Comparison of ENCODE assay signal across 8 mouse cellular contexts in genomic region chr9:113931375-113932099, GRCm38 (mm10). TPM values are rescaled to one million over a fixed set of nuclear protein-coding genes. Genes with fewer than 3 reads are reported as not detected.
A peak's percentile ranks its signal among the peaks of the same experiment; 100 is the strongest.
DNase-seq lines count a peak whose midpoint lies in the region; ATAC-seq and TF ChIP-seq lines count a peak whose summit lies in the region.

No protein-coding gene starts in this region.

- peak overlapping the region; percentile 92 for H3K9ac ChIP-seq in MEL (ENCODE audit: control insufficient read depth, low read depth, low read length, poor library complexity, severe bottlenecking)
- peak overlapping the region; percentile 96 for H3K9ac ChIP-seq in forebrain, embryonic 12.5 days
- H3K9ac ChIP-seq in midbrain, embryonic 14.5 days (replicated peaks; ENCODE audit: low read length) = peak overlapping the region; percentile 91

- under 1% methylated on average over 74 of the region's 91 CpGs for WGBS in bone marrow, adult 2 months
- WGBS in forebrain, embryonic 12.5 days = under 1% methylated on average over 72 of the region's 91 CpGs
- 3% methylated on average over 91 of the region's 91 CpGs for WGBS in limb, embryonic 10.5 days
- WGBS in midbrain, embryonic 14.5 days = 0% methylated on average over 76 of the region's 91 CpGs

- H3K27ac ChIP-seq in MEL (ENCODE audit: control insufficient read depth, low read depth, low read length) = peak overlapping the region; percentile 77
- H3K27ac ChIP-seq in bone marrow, adult 2 months (ENCODE audit: control insufficient read depth, insufficient read depth, low read depth, low read length, poor library complexity) = peak overlapping the region; percentile 92
- H3K27ac ChIP-seq in forebrain, embryonic 12.5 days = peak overlapping the region; percentile 91
- H3K27ac ChIP-seq in limb, embryonic 10.5 days = peak overlapping the region; percentile 94
- peak overlapping the region; percentile 87 for H3K27ac ChIP-seq in midbrain, embryonic 14.5 days (replicated peaks; ENCODE audit: low read depth, low read length)

- H3K79me2 ChIP-seq in MEL (ENCODE audit: control insufficient read depth, insufficient read depth, low read length, poor library complexity) = peaks cover 47% of the 10 kb centered on the region

- peaks cover 19 to 37% of the 10 kb centered on the region in 2 experiments for H3K4me1 ChIP-seq in MEL (ENCODE audit: control insufficient read depth in 1 of 2, insufficient read depth in 2 of 2, low read length in 2 of 2)
- peaks cover 1% of the 10 kb centered on the region; the same call in 1 of the 2 replicates for H3K4me1 ChIP-seq in bone marrow, adult 2 months (ENCODE audit: control insufficient read depth, insufficient read depth, low read length)
- H3K4me1 ChIP-seq in forebrain, embryonic 12.5 days = peaks cover 32% of the 10 kb centered on the region
- peaks cover 27% of the 10 kb centered on the region for H3K4me1 ChIP-seq in limb, embryonic 10.5 days
- H3K4me1 ChIP-seq in midbrain, embryonic 14.5 days (ENCODE audit: control insufficient read depth, insufficient read depth, low read length) = peaks cover 22% of the 10 kb centered on the region

- H3K4me2 ChIP-seq in forebrain, embryonic 12.5 days = peak overlapping the region; percentile 75
- peak overlapping the region; percentile 82 for H3K4me2 ChIP-seq in midbrain, embryonic 14.5 days (ENCODE audit: low read length)

- intact Hi-C loops in heart, postnatal 36 days (cut with DNase I) = no loop called here

- TF ChIP-seq EP300 in MEL (IDR thresholded peaks at IDR 0.05; ENCODE audit: low read depth in 1 of 2, low read length in 2 of 2) = no peak

- DNase-seq in MEL (ENCODE audit: low read depth, low spot score) = no peak
- DNase-seq in heart, postnatal 36 days = peak; percentile 25 to 50
- DNase-seq in limb, embryonic 10.5 days (ENCODE audit: low spot score) = peak; percentile 66
- peak; percentile 51 for DNase-seq in midbrain, embryonic 14.5 days
- peak; percentile 6 to 19 for DNase-seq in spleen, postnatal 36 days (ENCODE audit: low spot score in 2 of 2)

- TF ChIP-seq RAD21 in MEL (IDR thresholded peaks at IDR 0.05; ENCODE audit: low read depth, low read length) = no peak

- H3K27me3 ChIP-seq in MEL (ENCODE audit: control insufficient read depth in 1 of 2, insufficient read depth in 2 of 2, low read length in 2 of 2) = no peaks in the 10 kb centered on the region
- no peaks in the 10 kb centered on the region for H3K27me3 ChIP-seq in forebrain, embryonic 12.5 days
- no peaks in the 10 kb centered on the region for H3K27me3 ChIP-seq in limb, embryonic 10.5 days (ENCODE audit: low read depth, poor library complexity, severe bottlenecking)
- no peaks in the 10 kb centered on the region for H3K27me3 ChIP-seq in midbrain, embryonic 14.5 days (ENCODE audit: control insufficient read depth, insufficient read depth, low read length)

- H3K36me3 ChIP-seq in MEL (ENCODE audit: control insufficient read depth in 1 of 2, insufficient read depth in 2 of 2, low read length in 2 of 2) = peaks cover 3 to 46% of the 10 kb centered on the region in 2 experiments
- H3K36me3 ChIP-seq in forebrain, embryonic 12.5 days (replicated peaks) = no peaks in the 10 kb centered on the region
- H3K36me3 ChIP-seq in limb, embryonic 10.5 days = no peaks in the 10 kb centered on the region
- no peaks in the 10 kb centered on the region for H3K36me3 ChIP-seq in midbrain, embryonic 14.5 days (ENCODE audit: control insufficient read depth, insufficient read depth, low read length)

- peak; percentile 10; the same call in 1 of the 2 replicates for ATAC-seq in forebrain, embryonic 12.5 days (ENCODE audit: low FRiP score)
- peak; percentile 41 for ATAC-seq in midbrain, embryonic 14.5 days (ENCODE audit: low FRiP score, low TSS enrichment)
- ATAC-seq in granulocyte monocyte progenitor cell, adult 5-6 weeks (replicated peaks; ENCODE audit: poor library complexity, severe bottlenecking) = no peak

- no peaks in the 10 kb centered on the region for H3K9me3 ChIP-seq in MEL (replicated peaks; ENCODE audit: insufficient read depth, low read length)
- no peaks in the 10 kb centered on the region for H3K9me3 ChIP-seq in forebrain, embryonic 12.5 days
- H3K9me3 ChIP-seq in limb, embryonic 10.5 days (replicated peaks) = no peaks in the 10 kb centered on the region
- no peaks in the 10 kb centered on the region for H3K9me3 ChIP-seq in midbrain, embryonic 14.5 days (ENCODE audit: control insufficient read depth, low read length)

- TF ChIP-seq CTCF in MEL (IDR thresholded peaks at IDR 0.05 in 2 of 3, conservative IDR thresholded peaks at IDR 0.05 in 1 of 3; ENCODE audit: control insufficient read depth in 1 of 3, insufficient read depth in 1 of 3, low read depth in 2 of 3, low read length in 3 of 3, poor library complexity in 1 of 3, severe bottlenecking in 1 of 3) = no peak
- TF ChIP-seq CTCF in bone marrow, adult 2 months (IDR thresholded peaks at IDR 0.05; ENCODE audit: control insufficient read depth, insufficient read depth, low read length) = no peak

- peak overlapping the region; percentile 82 to 93 for H3K4me3 ChIP-seq in MEL (ENCODE audit: control insufficient read depth in 1 of 2, insufficient read depth in 1 of 2, low read depth in 2 of 2, low read length in 2 of 2)
- H3K4me3 ChIP-seq in bone marrow, adult 2 months (replicated peaks; ENCODE audit: control insufficient read depth, low read depth, low read length) = peak overlapping the region; percentile 78
- H3K4me3 ChIP-seq in forebrain, embryonic 12.5 days (replicated peaks) = peak overlapping the region; percentile 98
- peak overlapping the region; percentile 97 for H3K4me3 ChIP-seq in limb, embryonic 10.5 days
- peak overlapping the region; percentile 93 for H3K4me3 ChIP-seq in midbrain, embryonic 14.5 days (replicated peaks; ENCODE audit: low read depth, low read length)

- no peak for TF ChIP-seq POLR2A in MEL (IDR thresholded peaks at IDR 0.05; ENCODE audit: control insufficient read depth in 1 of 2, insufficient read depth in 1 of 2, low read depth in 1 of 2, low read length in 2 of 2, poor library complexity in 1 of 2)
- TF ChIP-seq POLR2A in bone marrow, adult 2 months (IDR thresholded peaks at IDR 0.05; ENCODE audit: borderline replicate concordance, control insufficient read depth, low read depth, low read length) = no peak; the same call in 1 of the 2 replicates

TF ChIP-seq in MEL, 35 proteins besides CTCF, POLR2A, EP300 and RAD21:
- peak; percentile 16; the same call in 1 of the 2 replicates for TF ChIP-seq MAZ (IDR thresholded peaks at IDR 0.05; ENCODE audit: low read depth, low read length)
- peak; percentile 56 for TF ChIP-seq SIN3A (IDR thresholded peaks at IDR 0.05; ENCODE audit: low read length)
- TF ChIP-seq MXI1 (IDR thresholded peaks at IDR 0.05; ENCODE audit: low read depth, low read length) = peak; percentile 61; the same call in 1 of the 2 replicates
- TF ChIP-seq MYC (IDR thresholded peaks at IDR 0.05; ENCODE audit: low read depth, low read length) = 0 out of 2 replicates have a peak, but pooled peaks have one; percentile 13
- TF ChIP-seq ZC3H11A (IDR thresholded peaks at IDR 0.05; ENCODE audit: low read depth, low read length) = no peak
- no peak for TF ChIP-seq NELFE (IDR thresholded peaks at IDR 0.05; ENCODE audit: low read depth, low read length)

RNA-seq across cellular contexts. Expression of gene Ubp1, which starts 0.8 kb away (rescaled TPM):
- 45.5 and 46.4 TPM in 2 replicates for total RNA-seq in MEL (2012; rRNA removed)
- 10 to 100 TPM; 60.8 to 95.5 TPM for polyA plus RNA-seq in MEL (2012; ENCODE audit: insufficient read depth in 1 of 2, insufficient read length in 2 of 2, low read depth in 1 of 2, low replicate concordance in 2 of 2, missing spikeins in 1 of 2)
- 103 and 110 TPM in 2 replicates for polyA plus RNA-seq in bone marrow, adult 2 months (2011; ENCODE audit: insufficient read depth, insufficient read length, low replicate concordance, missing spikeins)
- 46.7 and 47.6 TPM in 2 replicates for polyA plus RNA-seq in forebrain, embryonic 12.5 days (2016; fragmentation: Nextera tagmentation; extraction: Ambion mirVana)
- 10 to 100 TPM; 24.9 to 25.7 TPM for total RNA-seq in heart, postnatal 36 days (2021)
- polyA plus RNA-seq in limb, embryonic 10.5 days (2016; fragmentation: Nextera tagmentation; extraction: Ambion mirVana) = 41.7 and 43.6 TPM in 2 replicates
- 31.9 and 39.0 TPM in 2 replicates for polyA plus RNA-seq in midbrain, embryonic 14.5 days (2014; fragmentation: Nextera tagmentation; extraction: Ambion mirVana)
- 65.3 and 72.3 TPM in 2 replicates for total RNA-seq in granulocyte monocyte progenitor cell, adult 5-6 weeks (2014; fragmentation: Nextera tagmentation)
- 52.0 and 66.7 TPM in 2 replicates for total RNA-seq in granulocyte monocyte progenitor cell, adult 5-6 weeks (2017)
